Mouse (Mus musculus) kidney, postnatal 4 days (tissue): Measurements from ENCODE around the gene Pycard.
"Not testable (repeated sequence)": the region's sequence is repeated elsewhere in the genome, so short reads cannot be mapped to it uniquely, and the experiment has no call there.

ENCODE experiments used
- DNase-seq, 2 experiments: peaks; one replicate each; pipeline ENCODE4 v3.0.0; 2021; ENCODE audit warnings: mixed read lengths in 2 of 2

The Pycard gene

GRCm38 (mm10) chr7:127993341-127993977 lies at the start of gene Pycard:
Gene Pycard (minus strand): TSS chr7:127993867.
- peak; percentile 64 to 79 for DNase-seq

DNA sequence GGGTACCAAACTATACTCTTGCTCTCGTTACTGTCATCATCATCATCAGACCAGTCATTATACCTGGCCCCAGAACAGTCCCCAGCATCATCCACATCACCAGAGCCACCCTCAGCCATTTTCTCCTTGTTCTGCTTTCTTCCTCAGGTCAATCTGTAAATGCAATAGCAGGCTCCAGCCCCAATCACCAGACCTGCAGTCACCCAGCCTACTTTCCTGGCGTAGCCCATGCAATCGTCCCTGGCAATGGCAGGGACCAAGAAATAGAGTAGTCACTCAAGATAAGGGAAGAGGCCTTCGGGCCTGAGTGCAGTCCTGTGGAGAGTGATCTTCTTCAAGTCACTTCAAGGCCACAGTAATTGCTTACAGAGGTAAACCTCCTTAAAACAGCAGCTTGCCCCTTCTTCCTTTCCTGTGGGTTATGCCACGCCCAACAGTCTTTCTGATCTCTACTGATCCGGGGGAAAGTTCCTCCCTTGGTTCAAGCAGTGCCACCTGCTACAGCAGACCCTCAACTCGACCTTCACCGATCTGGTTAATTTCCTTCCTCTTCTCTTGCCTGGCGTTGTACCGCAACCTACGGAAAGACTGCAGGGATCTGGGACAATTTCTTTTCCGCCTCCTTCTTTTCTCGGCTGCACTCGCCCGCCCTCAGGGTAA lies 48.6 kb upstream of the Pycard start:
- DNase-seq = not testable (repeated sequence)

DNA sequence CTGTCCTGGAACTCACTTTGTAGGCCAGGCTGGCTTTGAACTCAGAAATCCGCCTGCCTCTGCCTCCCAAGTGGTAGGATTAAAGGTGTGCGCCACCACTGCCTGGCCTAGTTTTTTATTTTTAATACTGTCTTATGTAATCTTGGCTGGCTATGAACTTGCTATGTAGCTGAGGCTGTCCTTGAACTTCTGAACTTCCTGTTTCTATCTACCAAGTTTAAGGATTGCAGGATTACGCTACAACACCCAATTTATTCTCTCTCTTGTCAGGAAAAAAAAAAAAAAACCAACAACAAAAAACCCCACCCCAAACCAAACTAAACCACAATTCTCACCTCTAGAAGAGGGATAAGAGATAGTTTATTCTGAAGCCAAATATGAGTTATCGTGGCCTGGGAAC lies 39.9 kb upstream of the Pycard start:
- no peak for DNase-seq

DNA sequence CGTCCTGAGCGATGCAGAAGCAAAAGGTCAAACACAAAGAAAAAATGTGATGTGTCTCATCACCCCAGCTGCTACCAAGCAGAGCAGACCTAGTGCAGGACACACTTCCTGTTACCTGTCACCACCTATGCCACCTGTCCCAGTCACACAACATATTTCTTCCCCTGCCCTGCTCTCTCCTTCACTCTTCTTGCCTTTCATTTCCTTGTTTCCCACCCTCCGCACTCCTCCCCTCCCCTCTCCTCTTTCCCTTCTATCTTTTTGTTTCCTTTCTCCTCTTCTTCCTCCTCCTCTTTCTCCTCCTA lies 39.3 kb upstream of the Pycard start:
- no peak for DNase-seq

DNA sequence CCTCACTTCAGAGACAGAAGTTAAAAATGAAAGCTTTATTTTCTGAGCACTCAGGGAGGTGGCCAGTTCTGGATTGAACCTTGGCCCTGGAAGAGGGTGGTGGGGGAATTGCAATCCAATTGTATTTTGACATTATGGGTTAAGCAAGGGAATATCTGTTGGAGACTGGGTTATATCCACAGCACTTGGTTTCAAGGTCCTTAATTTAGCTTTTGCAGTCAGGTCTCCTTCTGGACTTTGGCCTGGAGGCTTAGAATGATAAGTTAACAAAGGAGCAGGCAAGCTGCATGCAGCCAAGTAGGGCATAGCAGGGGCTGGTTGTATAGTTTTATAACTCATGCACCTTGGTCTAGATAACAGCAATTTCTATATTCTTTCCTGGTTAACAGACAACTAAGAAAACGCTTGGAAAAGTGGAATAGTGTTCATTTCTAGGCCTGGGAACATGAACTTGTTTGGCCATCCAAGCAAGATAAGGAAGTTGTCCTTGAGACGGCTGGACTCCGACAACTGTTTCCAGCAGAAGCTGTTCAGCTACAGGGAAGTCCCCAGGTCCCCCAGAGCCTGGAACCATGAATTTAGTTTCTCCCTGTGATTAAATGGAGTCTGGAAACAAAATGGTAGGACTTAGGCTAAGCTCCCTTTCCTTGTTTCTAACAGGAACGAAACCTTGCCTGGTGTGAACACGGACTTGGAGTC lies 38.8 kb upstream of the Pycard start:
- DNase-seq = no peak

GRCm38 (mm10) chr7:128031403-128031976 lies 37.8 kb upstream of the Pycard start:
- peak; percentile 21 to 50 for DNase-seq

DNA sequence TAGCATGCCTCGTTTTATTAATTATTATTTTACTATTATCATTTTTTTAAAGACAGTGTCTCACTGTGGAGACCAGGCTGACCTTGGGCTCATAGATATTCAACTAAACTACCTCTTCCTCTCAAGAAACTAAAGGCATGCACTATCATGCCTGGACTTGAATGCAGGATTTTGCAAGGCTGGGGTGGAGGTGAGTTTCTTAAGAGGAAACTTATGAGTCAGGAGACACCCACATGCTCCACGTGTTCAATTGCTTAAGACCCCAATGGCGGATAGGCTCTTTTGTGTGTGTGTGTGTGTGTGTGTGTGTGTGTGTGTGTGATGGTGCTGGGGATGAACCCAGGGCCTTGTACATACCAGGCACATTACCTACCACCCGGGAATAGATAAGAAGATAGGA lies 31.7 kb upstream of the Pycard start:
- no peak for DNase-seq

- DNase-seq = no peak
Observed at GRCm38 (mm10) chr7:128024932-128025331, 31.3 kb upstream of the Pycard start.

DNA sequence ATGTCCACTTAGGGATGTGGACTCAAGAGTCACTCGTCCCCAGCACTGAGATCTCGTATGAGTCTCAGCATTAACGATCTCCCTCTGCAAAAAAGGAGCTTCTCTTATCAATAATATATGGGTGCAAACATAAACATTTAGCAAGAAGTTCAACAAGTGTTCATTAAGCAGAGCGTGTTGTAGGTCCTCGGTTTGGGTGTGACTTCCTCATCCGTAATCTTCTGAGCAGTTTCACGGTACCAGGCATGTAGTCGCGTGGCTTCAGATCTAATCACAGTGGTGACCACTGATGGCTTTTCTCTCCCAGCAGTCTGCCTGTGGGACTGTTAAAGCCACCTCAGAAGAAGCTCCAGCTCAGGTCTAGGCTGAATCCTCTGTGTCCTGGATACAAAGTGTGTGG lies 30.7 kb upstream of the Pycard start:
- no peak for DNase-seq

- no peak for DNase-seq
Observed at GRCm38 (mm10) chr7:128023565-128023964, 29.9 kb upstream of the Pycard start.

DNA sequence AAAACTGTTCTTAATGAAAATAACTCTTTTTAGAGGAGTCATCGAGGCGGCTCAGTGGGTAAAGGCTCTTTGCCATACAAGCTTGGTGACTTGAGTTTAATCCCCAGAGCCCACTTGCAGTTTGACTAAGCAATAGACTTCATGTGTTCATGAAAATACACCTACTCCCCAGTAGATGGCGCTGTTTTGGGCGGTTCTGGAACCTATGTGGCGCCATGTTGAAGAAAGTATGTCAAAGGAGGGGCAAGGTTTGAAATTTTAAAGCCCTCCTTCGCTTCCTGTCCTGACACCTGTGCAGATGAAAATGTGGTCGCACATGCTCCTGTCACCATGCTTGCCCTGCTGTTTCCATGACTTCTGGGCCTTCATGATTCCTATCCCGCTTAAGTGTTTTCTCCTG lies 29.3 kb upstream of the Pycard start:
- DNase-seq = no peak

- no peak for DNase-seq
Observed at GRCm38 (mm10) chr7:128019187-128019586, 25.5 kb upstream of the Pycard start.

DNA sequence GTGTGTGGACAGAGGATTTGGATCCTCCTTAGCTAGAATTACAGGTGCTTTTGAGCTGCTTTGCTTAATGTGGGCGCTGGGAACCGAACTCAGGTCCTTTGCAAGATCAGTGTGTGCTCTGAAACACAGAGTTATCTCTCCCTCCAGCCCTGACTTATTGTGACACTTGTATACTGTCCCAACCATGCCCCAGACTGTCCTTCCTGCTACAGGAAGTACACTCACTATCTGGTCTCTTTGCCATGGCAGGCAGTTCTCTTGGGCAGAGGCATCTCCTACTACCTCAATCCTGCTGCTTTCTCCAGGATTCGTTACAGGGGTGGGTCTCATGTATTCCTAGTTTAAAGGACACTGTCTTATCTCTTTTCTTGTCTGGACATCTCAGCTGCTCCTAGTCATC lies 24.6 kb upstream of the Pycard start:
- no peak for DNase-seq

GRCm38 (mm10) chr7:128016650-128017049 lies 23.0 kb upstream of the Pycard start:
- DNase-seq = no peak

DNA sequence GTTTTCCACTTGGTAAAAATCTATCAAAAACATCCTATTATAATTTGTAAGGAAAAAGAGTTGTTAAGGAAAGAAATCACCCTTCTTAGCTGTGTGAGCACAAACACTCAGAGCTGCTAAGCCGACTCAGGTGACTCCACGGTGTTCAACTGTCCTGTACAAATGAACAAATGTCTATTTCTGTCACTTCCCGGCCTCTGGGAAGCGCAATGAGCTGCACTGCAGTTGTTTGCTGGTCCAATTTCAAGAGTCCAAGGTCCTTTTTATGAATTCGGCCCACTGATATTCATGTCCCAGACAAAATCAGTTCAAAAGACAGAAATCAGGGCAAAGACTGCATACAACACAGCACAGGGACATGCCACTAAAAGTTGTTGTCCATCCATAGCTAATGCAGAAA lies 22.5 kb upstream of the Pycard start:
- not testable (repeated sequence) for DNase-seq

- DNase-seq = no peak
Observed at GRCm38 (mm10) chr7:128013116-128013515, 19.4 kb upstream of the Pycard start.

DNA sequence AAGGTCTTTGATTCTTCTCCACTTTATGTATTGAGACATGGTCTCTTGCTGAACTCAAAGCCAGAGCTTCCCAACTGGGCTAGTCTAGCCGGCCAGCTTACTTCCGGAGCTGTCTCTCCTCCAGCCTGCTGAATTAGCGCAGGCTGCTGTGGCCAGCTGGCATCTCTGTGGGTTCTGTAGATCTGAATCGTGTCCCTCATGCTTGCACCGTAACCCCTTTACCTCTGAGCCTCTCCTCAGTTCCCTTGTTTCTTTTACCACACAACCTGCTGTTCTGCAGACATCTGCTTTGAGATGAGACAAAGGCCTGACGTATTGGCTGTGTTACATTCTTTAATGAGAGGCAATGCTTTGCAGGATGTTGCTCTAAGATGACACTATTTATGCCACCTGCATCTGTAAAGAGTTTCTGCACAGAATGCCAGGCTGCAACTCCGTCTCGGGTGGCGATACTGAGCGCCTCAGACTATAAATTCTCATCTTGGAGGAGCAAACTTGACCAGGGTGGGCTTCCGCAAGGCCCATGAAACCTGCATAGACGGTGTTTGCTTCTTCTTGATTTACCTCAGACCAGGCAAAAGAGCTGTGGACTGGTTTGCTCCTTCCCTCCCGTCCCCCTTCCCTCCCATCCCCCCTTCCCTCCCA lies 18.6 kb upstream of the Pycard start:
- DNase-seq = no peak

GRCm38 (mm10) chr7:128009715-128010340 lies 16.2 kb upstream of the Pycard start:
- peak; percentile 21 to 46 for DNase-seq

DNA sequence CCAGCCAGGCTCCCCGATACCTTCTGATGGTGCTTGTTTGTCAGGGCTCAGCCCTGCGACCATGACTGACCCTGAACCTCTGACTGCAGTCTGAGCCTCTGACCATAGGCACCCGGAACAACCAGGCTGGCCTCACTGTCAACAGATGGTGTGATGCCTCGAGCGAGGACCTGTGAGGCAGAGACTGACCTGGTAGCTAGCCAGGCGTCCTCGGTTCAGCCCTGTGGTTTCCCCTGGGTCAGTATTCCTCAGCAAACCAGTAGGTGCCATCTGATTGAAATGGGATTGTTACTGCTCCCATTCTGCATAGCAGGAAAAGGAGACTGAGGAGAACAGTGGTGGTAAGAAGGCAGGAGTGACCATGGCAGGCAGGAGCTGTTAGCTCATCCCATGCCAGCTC lies 12.5 kb upstream of the Pycard start:
- DNase-seq = no peak

DNA sequence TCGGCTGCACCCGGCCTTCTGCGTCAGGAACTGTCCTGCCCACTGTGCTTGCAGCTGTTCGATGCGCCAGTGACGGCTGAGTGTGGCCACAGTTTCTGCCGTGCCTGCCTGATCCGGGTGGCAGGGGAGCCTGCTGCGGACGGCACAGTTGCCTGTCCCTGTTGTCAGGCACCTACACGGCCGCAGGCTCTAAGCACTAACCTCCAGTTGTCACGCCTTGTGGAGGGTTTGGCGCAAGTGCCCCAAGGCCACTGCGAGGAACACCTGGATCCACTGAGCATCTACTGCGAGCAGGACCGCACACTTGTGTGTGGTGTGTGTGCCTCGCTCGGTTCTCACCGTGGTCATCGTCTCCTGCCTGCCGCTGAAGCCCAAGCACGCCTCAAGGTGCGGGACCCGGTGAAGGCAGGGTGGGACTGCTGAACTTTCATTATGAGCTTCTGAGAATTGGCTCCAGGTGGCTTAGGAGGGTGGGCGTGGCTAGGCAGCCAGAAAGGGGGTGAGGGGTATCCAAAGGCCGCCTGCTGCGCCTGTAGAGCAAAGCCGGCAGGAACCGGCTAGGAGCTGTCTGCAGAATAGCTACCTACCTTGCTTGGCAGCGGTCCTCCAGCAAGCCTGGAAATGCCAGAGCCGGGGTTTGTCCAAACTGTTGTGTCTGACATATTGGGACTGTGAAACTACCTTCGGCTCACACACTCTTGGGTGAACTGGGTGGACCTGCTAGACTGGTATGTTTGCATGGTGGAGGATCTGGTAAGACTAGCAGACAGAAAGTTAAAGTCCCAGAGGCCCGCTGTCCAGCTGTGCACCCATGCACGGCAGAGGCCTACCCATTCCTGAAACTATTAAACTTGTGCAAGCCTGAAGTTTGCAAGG lies 11.1 kb upstream of the Pycard start:
- DNase-seq = peak; percentile 73 to 86

- DNase-seq = no peak
Observed at GRCm38 (mm10) chr7:128004150-128004486, 10.5 kb upstream of the Pycard start.

DNA sequence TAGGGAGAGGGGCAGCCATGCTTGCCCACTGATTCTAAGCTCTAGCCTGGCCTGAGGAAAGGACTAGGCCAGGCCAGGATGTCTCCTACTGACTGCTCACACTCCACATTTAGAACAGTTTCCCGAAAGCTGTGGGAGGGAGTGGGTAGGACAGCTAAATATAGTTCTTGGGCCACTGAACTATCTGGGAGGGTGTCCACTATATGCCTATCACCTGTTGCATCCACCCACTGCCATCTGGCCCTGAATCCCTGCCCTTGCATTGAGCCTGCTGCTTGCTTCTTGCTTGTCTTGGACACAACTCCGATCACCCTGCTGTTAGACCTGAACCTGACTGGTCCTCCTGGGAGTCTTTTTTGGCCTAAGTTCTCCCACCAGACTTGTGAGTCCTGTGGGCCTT lies 10.0 kb upstream of the Pycard start, which contains the start of gene Trim72:
Gene Trim72, plus strand, starts transcription at position 262 of the 400 bp plus-strand sequence.
- DNase-seq = no peak
